Comparison of ENCODE assay signal across 10 mouse cellular contexts in the genomic region with DNA sequence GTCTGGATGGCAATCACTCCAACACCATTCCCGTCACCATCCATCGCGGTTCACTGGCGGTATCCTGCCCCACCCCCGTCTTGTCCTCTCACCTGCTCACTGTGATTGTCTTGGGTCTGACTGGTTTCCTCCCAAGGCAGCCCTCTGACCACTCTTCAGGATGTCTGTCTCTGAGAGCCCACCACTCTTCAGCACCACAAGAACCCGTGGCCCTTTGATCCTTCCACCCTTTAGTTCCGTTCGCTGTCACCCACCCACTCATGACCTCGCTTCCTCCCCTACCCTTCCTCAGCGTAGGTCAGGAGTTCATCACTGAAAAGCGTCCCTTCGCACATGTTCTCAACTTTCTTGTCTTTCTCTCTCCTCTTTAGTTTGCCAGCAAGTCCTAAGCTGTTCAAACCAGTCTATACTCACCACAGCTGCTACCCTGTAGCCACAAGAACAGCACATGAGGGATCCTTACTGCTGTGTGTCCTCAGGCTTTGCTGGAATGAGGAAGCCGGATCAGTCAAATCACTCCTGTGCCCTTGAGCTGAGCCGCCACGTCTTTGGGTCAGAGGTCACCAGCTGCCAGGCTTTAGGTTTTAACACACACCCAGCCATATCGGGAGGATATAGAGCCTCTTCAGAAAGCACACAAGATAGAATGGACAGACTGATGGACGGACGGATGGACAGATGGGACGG. TPM values are rescaled to one million over a fixed set of nuclear protein-coding genes. Genes with fewer than 3 reads are reported as not detected.
DNase-seq lines count a peak whose midpoint lies in the region; ATAC-seq and TF ChIP-seq lines count a peak whose summit lies in the region.
"Had no signal": no experiment of that assay in that cellular context is flagged by ENCODE, and none has a peak within 500 bp of the region (broad histone marks: within the 10 kb centered on the region; RNA-seq: fewer than 3 reads in every experiment).

No protein-coding gene starts in this region.

- H3K4me2 ChIP-seq in lung, postnatal 0 days (replicated peaks; ENCODE audit: low read depth, low read length): no peak overlapping the region
- H3K4me2 ChIP-seq: forebrain, embryonic 15.5 days; heart, embryonic 13.5 days had no signal

- H3K27me3 ChIP-seq in lung, postnatal 0 days (replicated peaks; ENCODE audit: insufficient read depth, low read length): no peaks in the 10 kb centered on the region
- no peaks in the 10 kb centered on the region for H3K27me3 ChIP-seq in thymus, adult 2 months (ENCODE audit: control insufficient read depth, insufficient read depth, low read length)
- H3K27me3 ChIP-seq: forebrain, embryonic 15.5 days; heart, embryonic 13.5 days had no signal

- in situ Hi-C loops in ES-E14 (cut with MboI; ENCODE audit: low sequenced_read_pairs in 2 of 2, unreplicated experiment in 2 of 2): no loop called here

- 0 out of 2 replicates have a peak, but pooled peaks cover 5% of the 10 kb centered on the region for H3K4me1 ChIP-seq in lung, postnatal 0 days (ENCODE audit: insufficient read depth, low read depth, low read length)
- peaks cover 0 to 3% of the 10 kb centered on the region in 2 experiments; a peak in 2 of 4 replicates for H3K4me1 ChIP-seq in ES-E14 (ENCODE audit: control insufficient read depth in 2 of 2, insufficient read depth in 2 of 2, low read length in 2 of 2, poor library complexity in 1 of 2)
- peaks cover 28% of the 10 kb centered on the region for H3K4me1 ChIP-seq in thymus, adult 2 months (replicated peaks; ENCODE audit: control insufficient read depth, insufficient read depth, low read length)
- H3K4me1 ChIP-seq: forebrain, embryonic 15.5 days had no signal

- DNase-seq in lung, postnatal 0 days (ENCODE audit: low spot score): peak; percentile 40
- no peak for DNase-seq in lung, postnatal 14 days
- DNase-seq in ES-E14 (ENCODE audit: low read depth, low spot score): peak; percentile 31
- peak; percentile 33 for DNase-seq in embryo, embryonic 11 days
- DNase-seq in thymus, adult 2 months: peak; percentile 46
- no peak for DNase-seq in heart, postnatal 4 days
- DNase-seq: cerebellum, adult 2 months had no signal

- no peak for TF ChIP-seq CTCF in lung, postnatal 0 days (IDR thresholded peaks at IDR 0.05)
- TF ChIP-seq CTCF in thymus, adult 2 months (IDR thresholded peaks at IDR 0.05; ENCODE audit: borderline replicate concordance, control insufficient read depth, extremely low read depth, insufficient read depth, low read length, poor library complexity): no peak

- H3K4me3 ChIP-seq in lung, postnatal 0 days (ENCODE audit: low read depth, low read length): no peak overlapping the region
- no peak overlapping the region for H3K4me3 ChIP-seq in ES-E14 (ENCODE audit: insufficient read depth in 1 of 2, low read depth in 1 of 2, low read length in 2 of 2, poor library complexity in 1 of 2, severe bottlenecking in 1 of 2)
- H3K4me3 ChIP-seq in thymus, adult 2 months (ENCODE audit: control insufficient read depth, insufficient read depth, low read length): peak overlapping the region; percentile 24
- H3K4me3 ChIP-seq: forebrain, embryonic 15.5 days; heart, embryonic 13.5 days had no signal

- no peak for TF ChIP-seq POLR2A in thymus, adult 2 months (IDR thresholded peaks at IDR 0.05; ENCODE audit: control insufficient read depth, extremely low read depth, insufficient read depth, low read length, poor library complexity)

- no peaks in the 10 kb centered on the region for H3K36me3 ChIP-seq in lung, postnatal 0 days (ENCODE audit: insufficient read depth, low read length)
- no peaks in the 10 kb centered on the region; the same call in 1 of the 2 replicates for H3K36me3 ChIP-seq in ES-E14 (ENCODE audit: control insufficient read depth, insufficient read depth, low read length, poor library complexity, severe bottlenecking)
- no peaks in the 10 kb centered on the region for H3K36me3 ChIP-seq in thymus, adult 2 months (ENCODE audit: control insufficient read depth, insufficient read depth, low read length)
- H3K36me3 ChIP-seq: forebrain, embryonic 15.5 days; heart, embryonic 13.5 days had no signal

- H3K27ac ChIP-seq in lung, postnatal 0 days (ENCODE audit: low read length): no peak overlapping the region
- no peak overlapping the region for H3K27ac ChIP-seq in ES-E14 (ENCODE audit: insufficient read depth, low read depth, low read length, poor library complexity, severe bottlenecking)
- H3K27ac ChIP-seq in thymus, adult 2 months (ENCODE audit: control insufficient read depth, insufficient read depth, low read length): peak overlapping the region; percentile 54
- H3K27ac ChIP-seq: forebrain, embryonic 15.5 days; heart, embryonic 13.5 days had no signal

- H3K9ac ChIP-seq in lung, postnatal 0 days (replicated peaks; ENCODE audit: low read depth): no peak overlapping the region
- no peak overlapping the region for H3K9ac ChIP-seq in ES-E14 (ENCODE audit: insufficient read depth, low read depth, low read length, poor library complexity, severe bottlenecking)
- H3K9ac ChIP-seq: forebrain, embryonic 15.5 days; heart, embryonic 13.5 days had no signal

- H3K9me3 ChIP-seq in lung, postnatal 0 days (ENCODE audit: low read length): no peaks in the 10 kb centered on the region
- H3K9me3 ChIP-seq in ES-E14 (ENCODE audit: control insufficient read depth, insufficient read depth, low read depth, low read length): no peaks in the 10 kb centered on the region
- H3K9me3 ChIP-seq: forebrain, embryonic 15.5 days; heart, embryonic 13.5 days had no signal

- TF ChIP-seq EP300 in lung, postnatal 0 days (IDR thresholded peaks at IDR 0.05): no peak

- peak; percentile 53 for ATAC-seq in lung, postnatal 0 days
- no peak for ATAC-seq in megakaryocyte-erythroid progenitor cell, adult 5-6 weeks (replicated peaks; ENCODE audit: low FRiP score, low TSS enrichment, poor library complexity, severe bottlenecking)
- ATAC-seq: forebrain, embryonic 15.5 days had no signal

- 58% methylated on average over 19 of the region's 19 CpGs for WGBS in lung, postnatal 0 days
- 12% methylated on average over 19 of the region's 19 CpGs for WGBS in thymus, adult 2 months

TF ChIP-seq in ES-E14, 5 proteins besides CTCF, POLR2A, EP300 and RAD21:
- TF ChIP-seq MAFK (IDR thresholded peaks at IDR 0.05; ENCODE audit: insufficient read depth, low read depth, low read length) (no peak), ZNF384 (IDR thresholded peaks at IDR 0.05; ENCODE audit: low read depth, low read length) (no peak), CHD2 (IDR thresholded peaks at IDR 0.05; ENCODE audit: low read depth, low read length) (no peak), ZC3H11A (IDR thresholded peaks at IDR 0.05; ENCODE audit: borderline replicate concordance, low read depth, low read length) (no peak), HCFC1 (IDR thresholded peaks at IDR 0.05; ENCODE audit: borderline replicate concordance, insufficient read depth, low read length) (no peak)

RNA-seq across cellular contexts. Expression of gene Srsf7, which starts 32.3 kb away (rescaled TPM):
- 162 and 178 TPM in 2 replicates for polyA plus RNA-seq in lung, postnatal 0 days (2015; fragmentation: Nextera tagmentation; extraction: Ambion mirVana)
- total RNA-seq in ES-E14 (2012; rRNA removed): 314 and 361 TPM in 2 replicates
- 131 and 148 TPM in 2 replicates for polyA plus RNA-seq in thymus, adult 2 months (2012; rRNA removed)
- total RNA-seq in heart, postnatal 4 days (2021): 100 to 1,000 TPM; 104 to 109 TPM
- 419 and 654 TPM in 2 replicates for total RNA-seq in megakaryocyte-erythroid progenitor cell, adult 5-6 weeks (2014; fragmentation: Nextera tagmentation)
- total RNA-seq in megakaryocyte-erythroid progenitor cell, adult 5-6 weeks (2017): 578 and 655 TPM in 2 replicates

RNA-seq across cellular contexts. Expression of gene Ttc39d, which starts 32.4 kb away (rescaled TPM):
- polyA plus RNA-seq in lung, postnatal 0 days (2015; fragmentation: Nextera tagmentation; extraction: Ambion mirVana): 0.19 and 0.21 TPM in 2 replicates
- 0.09 TPM in 1 of 2 replicates, not detected in the other for total RNA-seq in ES-E14 (2012; rRNA removed)
- polyA plus RNA-seq in thymus, adult 2 months (2012; rRNA removed): not detected in 2 replicates
- not detected for total RNA-seq in heart, postnatal 4 days (2021)
- total RNA-seq in megakaryocyte-erythroid progenitor cell, adult 5-6 weeks (2014; fragmentation: Nextera tagmentation): not detected in 2 replicates
- total RNA-seq in megakaryocyte-erythroid progenitor cell, adult 5-6 weeks (2017): not detected in 2 replicates
- polyA plus RNA-seq: forebrain, embryonic 15.5 days had no signal

RNA-seq across cellular contexts. Expression of gene Galm, which starts 47.6 kb away (rescaled TPM):
- 7.5 and 8.6 TPM in 2 replicates for polyA plus RNA-seq in lung, postnatal 0 days (2015; fragmentation: Nextera tagmentation; extraction: Ambion mirVana)
- 4.0 and 5.3 TPM in 2 replicates for total RNA-seq in ES-E14 (2012; rRNA removed)
- 8.7 and 9.3 TPM in 2 replicates for polyA plus RNA-seq in thymus, adult 2 months (2012; rRNA removed)
- total RNA-seq in heart, postnatal 4 days (2021): 1 to 10 TPM; 6.9 to 9.1 TPM
- total RNA-seq in megakaryocyte-erythroid progenitor cell, adult 5-6 weeks (2014; fragmentation: Nextera tagmentation): 2.3 and 3.9 TPM in 2 replicates
- 3.0 and 4.2 TPM in 2 replicates for total RNA-seq in megakaryocyte-erythroid progenitor cell, adult 5-6 weeks (2017)

RNA-seq across cellular contexts. Expression of gene Gemin6, which starts 49.4 kb away (rescaled TPM):
- 11.1 and 13.2 TPM in 2 replicates for polyA plus RNA-seq in lung, postnatal 0 days (2015; fragmentation: Nextera tagmentation; extraction: Ambion mirVana)
- 28.4 and 45.4 TPM in 2 replicates for total RNA-seq in ES-E14 (2012; rRNA removed)
- polyA plus RNA-seq in thymus, adult 2 months (2012; rRNA removed): 3.4 and 4.6 TPM in 2 replicates
- total RNA-seq in heart, postnatal 4 days (2021): 1 to 10 TPM; 6.1 to 7.8 TPM
- total RNA-seq in megakaryocyte-erythroid progenitor cell, adult 5-6 weeks (2014; fragmentation: Nextera tagmentation): 38.8 and 45.0 TPM in 2 replicates
- total RNA-seq in megakaryocyte-erythroid progenitor cell, adult 5-6 weeks (2017): 40.4 and 46.7 TPM in 2 replicates

Comparison
In these comparisons a context has a peak if more than half of its experiments do, and no peak if none do; other contexts are left out.
1. DNase-seq: peak in lung, postnatal 0 days (single experiment), ES-E14 (single experiment), embryo, embryonic 11 days (single experiment) and thymus, adult 2 months (single experiment); none in lung, postnatal 14 days (single experiment) and heart, postnatal 4 days (single experiment).